Mouse (Mus musculus): ENCODE results near the gene Zfp953. TPM values are rescaled to one million over a fixed set of nuclear protein-coding genes. Genes with fewer than 3 reads are reported as not detected.
"Not testable (repeated sequence)": the region's sequence is repeated elsewhere in the genome, so short reads cannot be mapped to it uniquely, and the experiment has no call there.

Zfp953 gene
- 0.82 and 1.3 TPM in 2 replicates for polyA plus RNA-seq (2014; fragmentation: Nextera tagmentation; extraction: Ambion mirVana)

DNA sequence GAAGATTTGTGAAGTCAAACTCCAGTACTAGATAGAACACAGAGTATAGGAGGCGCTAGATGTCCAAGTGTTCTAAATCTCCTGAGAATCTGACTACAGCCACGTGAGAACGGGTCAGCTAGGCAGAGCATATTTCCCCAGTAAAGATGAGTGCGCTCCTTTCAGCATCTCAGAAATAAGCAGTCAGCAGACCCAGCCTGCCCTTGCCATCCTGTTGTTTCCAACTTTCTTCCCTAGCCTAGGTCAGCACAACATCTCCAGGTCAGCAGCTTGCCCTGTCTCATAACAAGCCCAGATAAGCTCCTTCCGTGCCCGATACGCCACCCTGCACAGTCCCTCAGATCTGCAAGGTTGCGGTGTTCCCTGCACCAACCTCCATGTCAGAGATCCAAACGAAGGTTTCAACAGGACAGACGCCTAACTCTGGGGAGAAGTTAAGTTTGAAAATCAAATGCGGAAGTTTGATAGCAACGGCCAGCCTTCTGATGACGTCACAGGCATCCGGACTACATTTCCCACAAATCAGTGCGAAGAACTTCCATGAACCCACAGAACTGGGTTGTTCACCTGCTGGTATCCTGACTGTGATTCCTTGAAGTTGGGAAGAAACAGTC is at the start of gene Zfp953, which contains the start of gene Gm28044:
Gene Zfp953 (minus strand): TSS at position 475 of the 614 bp plus-strand sequence.
Gene Gm28044 (minus strand): TSS at position 406 of the 614 bp plus-strand sequence.
- no peaks in the 10 kb centered on the region for H3K27me3 ChIP-seq (ENCODE audit: control insufficient read depth, insufficient read depth, low read length)
- peak within 1 kb of the TSS; percentile 61 for H3K9ac ChIP-seq (ENCODE audit: low read length)
- H3K27ac ChIP-seq (ENCODE audit: low read depth, low read length), result no peak within 1 kb of the TSS
- H3K4me1 ChIP-seq (ENCODE audit: control insufficient read depth, insufficient read depth, low read length), result no peaks in the 10 kb centered on the region; the same call in 1 of the 2 replicates
- WGBS, result under 1% methylated on average over 15 of the region's 15 CpGs
- no peaks in the 10 kb centered on the region for H3K9me3 ChIP-seq (ENCODE audit: control insufficient read depth, low read length)
- peak within 1 kb of the TSS; percentile 62 for H3K4me3 ChIP-seq (ENCODE audit: low read depth, low read length)
- H3K36me3 ChIP-seq (ENCODE audit: control insufficient read depth, insufficient read depth, low read length), result no peaks in the 10 kb centered on the region
- peak; percentile 85 for DNase-seq (ENCODE audit: low spot score)
- peak; percentile 90 for ATAC-seq (ENCODE audit: insufficient read depth, low FRiP score, low TSS enrichment)
- H3K4me2 ChIP-seq (ENCODE audit: low read depth), result peak within 1 kb of the TSS; percentile 49

DNA sequence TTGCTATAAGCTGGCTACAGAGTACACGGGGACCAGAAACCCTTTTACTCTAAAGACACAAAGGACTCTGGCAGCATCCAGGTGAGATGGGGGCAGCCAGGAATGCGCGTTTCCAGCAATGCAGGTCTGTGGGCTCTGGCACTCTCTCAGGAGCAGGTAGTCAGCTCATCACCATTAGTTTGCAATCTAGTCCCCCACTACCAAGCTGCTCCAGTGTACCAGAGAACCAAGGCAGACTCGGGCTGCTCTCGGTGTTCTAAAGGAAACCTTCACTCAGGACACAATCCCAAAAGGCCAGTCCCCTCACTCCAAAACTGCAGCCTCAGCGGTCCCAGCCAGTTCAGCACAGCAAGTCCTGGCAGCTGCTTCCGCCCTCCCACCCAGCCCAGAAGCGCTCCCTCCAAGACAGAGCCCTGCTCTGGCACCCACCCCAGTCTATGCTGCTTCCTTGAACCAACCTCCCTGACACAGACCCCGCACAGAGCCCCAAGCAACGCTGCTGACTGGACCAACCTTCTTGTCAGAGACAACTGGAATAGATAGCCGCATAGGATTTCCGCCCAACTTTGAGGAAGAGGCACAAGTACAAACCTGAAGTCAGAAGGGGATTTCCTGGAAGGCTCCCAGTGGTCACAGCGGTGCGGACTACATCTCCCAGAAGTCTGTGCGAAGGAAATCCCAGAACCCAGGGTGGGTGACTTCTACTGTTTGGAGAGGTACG is 38.9 kb upstream of the Zfp953 start, which contains the start of gene Zfp429:
Gene Zfp429 (minus strand): TSS at position 637 of the 721 bp plus-strand sequence.
- WGBS, result 4% methylated on average over 14 of the region's 16 CpGs
- ATAC-seq (ENCODE audit: insufficient read depth, low FRiP score, low TSS enrichment) (peak; percentile 95), DNase-seq (ENCODE audit: low spot score) (peak; percentile 77)
- H3K4me1 ChIP-seq (ENCODE audit: control insufficient read depth, insufficient read depth, low read length); H3K9me3 ChIP-seq (ENCODE audit: control insufficient read depth, low read length); H3K27me3 ChIP-seq (ENCODE audit: control insufficient read depth, insufficient read depth, low read length); H3K36me3 ChIP-seq (ENCODE audit: control insufficient read depth, insufficient read depth, low read length); H3K9ac ChIP-seq (ENCODE audit: low read length); H3K27ac ChIP-seq (ENCODE audit: low read depth, low read length): not testable (repeated sequence)
- Histone ChIP-seq H3K4me2 (ENCODE audit: low read depth) (peak within 1 kb of the TSS; percentile 48), H3K4me3 (ENCODE audit: low read depth, low read length) (peak within 1 kb of the TSS; percentile 43)

DNA sequence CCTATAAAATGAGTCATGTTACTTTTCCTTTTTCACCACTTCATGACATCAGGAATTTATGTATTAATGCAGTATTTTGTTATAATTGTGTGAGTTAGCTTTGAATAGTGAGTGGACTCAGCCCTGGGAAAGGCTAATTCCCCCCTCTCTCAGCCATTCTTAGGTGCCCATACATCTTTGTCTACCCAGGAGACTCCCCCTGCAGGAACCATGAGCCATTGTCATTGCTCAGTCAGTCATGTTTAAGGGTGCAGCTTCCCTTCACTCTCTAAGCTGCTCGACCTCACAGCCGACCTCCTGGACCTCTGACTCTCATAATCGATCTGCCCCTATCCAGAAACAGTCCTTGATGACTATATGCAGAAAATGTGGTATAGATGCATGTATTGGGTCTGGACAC is 15.8 kb upstream of the Zfp953 start:
- H3K9ac ChIP-seq (ENCODE audit: low read length); H3K4me3 ChIP-seq (ENCODE audit: low read depth, low read length); H3K36me3 ChIP-seq (ENCODE audit: control insufficient read depth, insufficient read depth, low read length); H3K27ac ChIP-seq (ENCODE audit: low read depth, low read length); H3K27me3 ChIP-seq (ENCODE audit: control insufficient read depth, insufficient read depth, low read length); DNase-seq (ENCODE audit: low spot score); ATAC-seq (ENCODE audit: insufficient read depth, low FRiP score, low TSS enrichment); H3K9me3 ChIP-seq (ENCODE audit: control insufficient read depth, low read length); H3K4me2 ChIP-seq (ENCODE audit: low read depth); H3K4me1 ChIP-seq (ENCODE audit: control insufficient read depth, insufficient read depth, low read length): not testable (repeated sequence)
- WGBS, result 59% methylated on average over 3 of the region's 3 CpGs

DNA sequence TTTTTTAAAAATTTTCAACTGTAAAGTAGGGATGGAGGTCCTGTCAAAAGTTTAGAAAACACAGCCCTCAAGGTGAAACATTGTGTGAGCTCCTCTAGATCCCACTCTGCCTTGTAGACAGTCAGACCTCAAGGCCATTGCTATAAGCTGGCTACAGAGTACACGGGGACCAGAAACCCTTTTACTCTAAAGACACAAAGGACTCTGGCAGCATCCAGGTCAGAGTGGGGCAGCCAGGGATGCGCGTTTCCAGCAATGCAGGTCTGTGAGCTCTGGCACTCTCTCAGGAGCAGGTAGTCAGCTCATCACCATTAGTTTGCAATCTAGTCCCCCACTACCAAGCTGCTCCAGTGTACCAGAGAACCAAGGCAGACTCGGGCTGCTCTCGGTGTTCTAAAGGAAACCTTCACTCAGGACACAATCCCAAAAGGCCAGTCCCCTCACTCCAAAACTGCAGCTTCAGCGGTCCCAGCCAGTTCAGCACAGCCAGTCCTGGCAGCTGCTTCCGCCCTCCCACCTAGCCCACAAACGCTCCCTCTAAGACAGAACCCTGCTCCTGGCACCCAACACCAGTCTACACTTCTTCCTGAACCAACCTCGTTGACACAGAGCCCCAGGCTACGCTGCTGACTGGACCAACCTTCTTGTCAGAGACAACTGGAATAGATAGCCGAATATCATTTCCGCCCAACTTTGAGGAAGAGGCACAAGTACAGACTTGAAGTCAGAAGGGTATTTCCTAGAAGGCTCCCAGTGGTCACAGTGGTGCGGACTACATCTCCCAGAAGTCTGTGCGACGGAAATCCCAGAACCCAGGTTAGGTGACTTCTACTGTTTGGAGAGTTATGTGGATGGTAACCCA is 14.9 kb upstream of the Zfp953 start, which contains the start of the genes Gm28041 and Zfp456:
Gene Gm28041 (minus strand): TSS at position 684 of the 862 bp plus-strand sequence.
Gene Zfp456 (minus strand): TSS at position 761 of the 862 bp plus-strand sequence.
- peak within 1 kb of the TSS; percentile 32 for H3K4me3 ChIP-seq (ENCODE audit: low read depth, low read length)
- not testable (repeated sequence) for H3K27me3 ChIP-seq (ENCODE audit: control insufficient read depth, insufficient read depth, low read length); H3K36me3 ChIP-seq (ENCODE audit: control insufficient read depth, insufficient read depth, low read length); H3K9me3 ChIP-seq (ENCODE audit: control insufficient read depth, low read length); H3K9ac ChIP-seq (ENCODE audit: low read length); H3K27ac ChIP-seq (ENCODE audit: low read depth, low read length); H3K4me1 ChIP-seq (ENCODE audit: control insufficient read depth, insufficient read depth, low read length)
- ATAC-seq (ENCODE audit: insufficient read depth, low FRiP score, low TSS enrichment) (peak; percentile 90), DNase-seq (ENCODE audit: low spot score) (peak; percentile 71)
- peak within 1 kb of the TSS; percentile 39 for H3K4me2 ChIP-seq (ENCODE audit: low read depth)
- 15% methylated on average over 14 of the region's 15 CpGs for WGBS

DNA sequence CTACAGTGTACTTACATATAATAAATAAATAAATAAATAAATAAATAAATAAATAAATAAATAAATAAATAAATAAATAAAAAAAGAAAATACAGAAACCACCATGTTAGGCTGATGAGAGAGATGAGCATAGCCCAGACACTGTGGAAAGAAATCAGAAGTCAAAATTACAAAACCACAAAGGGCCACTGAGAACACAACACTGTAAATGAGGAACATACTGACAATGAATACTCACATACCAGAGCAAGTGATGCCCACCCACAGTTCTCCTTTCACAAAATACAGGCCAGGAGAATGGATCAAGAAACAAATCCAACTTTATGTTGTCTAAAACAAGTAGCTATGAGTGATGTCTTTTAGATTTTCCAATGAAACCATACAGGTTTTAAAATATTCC is 8.6 kb downstream of the Zfp953 start:
- H3K9me3 ChIP-seq (ENCODE audit: control insufficient read depth, low read length), result no peaks in the 10 kb centered on the region
- H3K36me3 ChIP-seq (ENCODE audit: control insufficient read depth, insufficient read depth, low read length), result no peaks in the 10 kb centered on the region
- no peak overlapping the region for H3K27ac ChIP-seq (ENCODE audit: low read depth, low read length)
- no peaks in the 10 kb centered on the region for H3K4me1 ChIP-seq (ENCODE audit: control insufficient read depth, insufficient read depth, low read length)
- no peak for ATAC-seq (ENCODE audit: insufficient read depth, low FRiP score, low TSS enrichment)
- H3K4me3 ChIP-seq (ENCODE audit: low read depth, low read length), result no peak overlapping the region
- DNase-seq (ENCODE audit: low spot score), result no peak
- H3K9ac ChIP-seq (ENCODE audit: low read length), result no peak overlapping the region
- no peaks in the 10 kb centered on the region for H3K27me3 ChIP-seq (ENCODE audit: control insufficient read depth, insufficient read depth, low read length)
- no peak overlapping the region for H3K4me2 ChIP-seq (ENCODE audit: low read depth)

DNA sequence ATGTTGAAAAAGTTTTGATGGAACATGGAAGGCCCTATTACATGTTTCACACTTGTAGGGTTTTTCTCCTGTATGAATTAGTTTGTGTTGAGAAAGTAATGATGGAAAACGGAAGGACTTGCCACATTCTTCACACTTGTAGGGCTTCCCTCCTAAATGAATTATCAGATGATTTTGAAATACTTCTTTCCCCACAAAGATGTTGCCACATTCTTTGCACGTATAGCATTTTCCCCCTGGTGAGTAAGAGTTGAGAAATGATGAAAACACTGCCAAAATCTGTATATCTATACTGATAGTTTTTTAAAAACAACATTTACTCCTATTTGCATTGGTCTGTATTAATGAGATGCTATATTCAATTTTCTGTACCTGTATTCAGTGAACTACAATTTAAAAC is 17.0 kb downstream of the Zfp953 start:
- no peak overlapping the region for H3K4me3 ChIP-seq (ENCODE audit: low read depth, low read length)
- no peak overlapping the region for H3K4me2 ChIP-seq (ENCODE audit: low read depth)
- 92% methylated on average over 2 of the region's 2 CpGs for WGBS
- no peak for DNase-seq (ENCODE audit: low spot score)
- H3K36me3 ChIP-seq (ENCODE audit: control insufficient read depth, insufficient read depth, low read length), result no peaks in the 10 kb centered on the region
- H3K27me3 ChIP-seq (ENCODE audit: control insufficient read depth, insufficient read depth, low read length), result no peaks in the 10 kb centered on the region
- H3K4me1 ChIP-seq (ENCODE audit: control insufficient read depth, insufficient read depth, low read length), result no peaks in the 10 kb centered on the region
- ATAC-seq (ENCODE audit: insufficient read depth, low FRiP score, low TSS enrichment), result no peak
- no peak overlapping the region for H3K9ac ChIP-seq (ENCODE audit: low read length)
- no peaks in the 10 kb centered on the region for H3K9me3 ChIP-seq (ENCODE audit: control insufficient read depth, low read length)
- no peak overlapping the region for H3K27ac ChIP-seq (ENCODE audit: low read depth, low read length)

DNA sequence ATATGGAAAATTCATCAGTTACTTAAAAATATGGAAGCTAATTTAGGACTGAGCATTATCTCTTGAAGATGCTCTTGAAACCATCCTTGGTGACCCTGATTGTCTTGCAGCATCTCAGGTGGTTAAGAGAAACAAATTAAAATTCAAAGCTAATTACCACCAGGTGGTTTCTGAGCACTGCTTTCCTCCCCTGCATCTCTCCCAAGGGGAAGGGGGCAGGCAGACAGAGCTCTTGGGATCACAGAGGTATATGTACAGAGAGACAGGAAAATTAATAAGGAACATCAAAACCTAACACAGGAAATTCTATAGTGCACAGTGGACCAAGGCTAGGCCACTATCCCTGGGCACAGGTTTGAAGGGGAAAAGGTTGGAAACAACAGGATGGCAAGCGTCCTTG is 27.5 kb downstream of the Zfp953 start:
- Histone ChIP-seq H3K27ac (ENCODE audit: low read depth, low read length) (no peak overlapping the region), H3K4me3 (ENCODE audit: low read depth, low read length) (peak overlapping the region; percentile 47), H3K36me3 (ENCODE audit: control insufficient read depth, insufficient read depth, low read length) (no peaks in the 10 kb centered on the region), H3K4me1 (ENCODE audit: control insufficient read depth, insufficient read depth, low read length) (no peaks in the 10 kb centered on the region), H3K27me3 (ENCODE audit: control insufficient read depth, insufficient read depth, low read length) (no peaks in the 10 kb centered on the region), H3K9ac (ENCODE audit: low read length) (peak overlapping the region; percentile 52), H3K4me2 (ENCODE audit: low read depth) (peak overlapping the region; percentile 57), H3K9me3 (ENCODE audit: control insufficient read depth, low read length) (no peaks in the 10 kb centered on the region)
- ATAC-seq (ENCODE audit: insufficient read depth, low FRiP score, low TSS enrichment), result peak; percentile 33; the same call in 1 of the 2 replicates
- WGBS, result 82% methylated on average over 1 of the region's 1 CpGs
- no peak for DNase-seq (ENCODE audit: low spot score)

DNA sequence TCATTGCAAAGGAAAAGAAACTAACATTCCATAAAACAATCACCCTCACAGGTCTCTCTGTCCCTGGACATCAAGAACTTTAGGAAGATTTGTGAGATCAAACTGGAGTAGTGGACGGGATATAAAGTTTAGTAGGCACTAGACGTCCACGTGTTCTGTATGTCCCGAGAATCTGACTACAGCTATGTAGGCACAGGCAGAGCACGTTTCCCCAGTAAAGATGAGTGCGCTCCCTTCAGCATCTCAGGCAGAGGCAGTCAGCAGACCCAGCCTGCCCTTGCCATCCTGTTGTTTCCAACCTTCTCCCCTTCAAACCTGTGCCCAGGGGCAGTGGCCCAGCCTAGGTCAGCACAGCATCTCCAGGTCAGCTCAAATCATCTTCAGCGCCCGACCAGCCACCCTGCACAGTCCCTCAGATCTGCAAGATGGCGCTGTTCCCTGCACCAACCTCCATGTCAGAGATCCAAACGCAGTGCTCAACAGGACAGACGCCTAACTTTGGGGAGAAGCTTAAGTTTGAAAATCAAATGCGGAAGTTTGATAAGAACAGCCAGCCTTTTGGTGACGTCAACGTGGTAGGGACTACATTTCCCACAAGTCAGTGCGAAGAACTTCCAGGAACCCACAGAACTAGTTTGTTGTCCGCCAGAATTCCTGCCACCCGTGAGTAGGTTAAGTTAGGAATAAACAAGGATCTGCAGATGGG is 28.2 kb downstream of the Zfp953 start, which contains the start of gene Zfp595:
Gene Zfp595 (minus strand): TSS at position 552 of the 706 bp plus-strand sequence.
- WGBS, result 19% methylated on average over 17 of the region's 17 CpGs
- Histone ChIP-seq H3K27ac (ENCODE audit: low read depth, low read length) (no peak within 1 kb of the TSS), H3K4me1 (ENCODE audit: control insufficient read depth, insufficient read depth, low read length) (no peaks in the 10 kb centered on the region), H3K4me2 (ENCODE audit: low read depth) (peak within 1 kb of the TSS; percentile 57), H3K27me3 (ENCODE audit: control insufficient read depth, insufficient read depth, low read length) (no peaks in the 10 kb centered on the region), H3K9ac (ENCODE audit: low read length) (peak within 1 kb of the TSS; percentile 52), H3K9me3 (ENCODE audit: control insufficient read depth, low read length) (no peaks in the 10 kb centered on the region), H3K4me3 (ENCODE audit: low read depth, low read length) (peak within 1 kb of the TSS; percentile 47), H3K36me3 (ENCODE audit: control insufficient read depth, insufficient read depth, low read length) (no peaks in the 10 kb centered on the region)
- ATAC-seq (ENCODE audit: insufficient read depth, low FRiP score, low TSS enrichment) (peak; percentile 86), DNase-seq (ENCODE audit: low spot score) (peak; percentile 78)
